Mouse (Mus musculus): ENCODE data around the gene Ndufs7. TPM values are rescaled to one million over a fixed set of nuclear protein-coding genes. Genes with fewer than 3 reads are reported as not detected.

Gene Ndufs7
- polyA plus RNA-seq, 1 experiment, result 314 TPM

DNA sequence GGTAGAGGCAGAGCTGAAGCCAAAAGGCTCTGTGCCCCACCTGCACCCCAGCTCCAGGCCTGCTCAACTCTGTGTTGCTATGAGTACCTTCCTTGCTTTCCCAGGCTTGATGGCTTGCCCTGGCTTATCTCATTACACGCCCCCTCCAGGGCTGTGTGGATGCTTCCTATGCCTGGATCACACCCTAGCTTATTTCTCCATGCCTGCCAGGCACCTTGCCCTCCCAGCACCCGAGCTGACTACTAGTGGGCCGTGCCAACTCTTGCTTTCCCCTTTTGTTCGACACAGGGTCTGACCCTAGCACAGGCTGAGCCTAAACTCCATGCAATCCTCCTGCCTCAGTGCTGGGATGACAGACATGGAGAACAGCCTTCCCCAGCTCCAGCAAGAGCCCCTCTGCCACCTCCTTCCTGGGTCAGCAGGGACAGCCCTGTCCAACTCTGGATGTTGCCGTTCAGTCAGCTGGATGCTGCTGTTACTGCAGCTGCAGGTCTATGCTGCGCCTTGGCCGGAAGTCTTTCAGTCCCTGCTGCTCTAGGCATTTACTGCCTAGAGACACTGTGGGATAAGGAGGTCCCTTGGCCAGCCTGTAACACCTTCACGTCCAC, 48.7 kb downstream of the Ndufs7 start:
- H3K36me3 ChIP-seq (ENCODE audit: control insufficient read depth, insufficient read depth, low read length), result peaks cover 12% of the 10 kb centered on the region
- no peak for DNase-seq (ENCODE audit: low read depth in 1 of 2, low spot score in 2 of 2)
- H3K27ac ChIP-seq (ENCODE audit: insufficient read depth, low read length), result no peak overlapping the region
- H3K4me1 ChIP-seq (ENCODE audit: control insufficient read depth, insufficient read depth, insufficient read length), result peaks cover 4% of the 10 kb centered on the region; the same call in 1 of the 2 replicates
- no peak for TF ChIP-seq CTCF (IDR thresholded peaks at IDR 0.05; ENCODE audit: extremely low read depth, insufficient read depth, insufficient read length, insufficient replicate concordance)
- TF ChIP-seq POLR2A (IDR thresholded peaks at IDR 0.05; ENCODE audit: low read depth, low read length), result no peak
- no peak overlapping the region for H3K4me3 ChIP-seq (ENCODE audit: extremely low read depth, insufficient read depth, insufficient read length)
- 72% methylated on average over 8 of the region's 8 CpGs for WGBS
- peaks cover 7% of the 10 kb centered on the region; the same call in 1 of the 2 replicates for H3K27me3 ChIP-seq (ENCODE audit: control insufficient read depth, insufficient read depth, low read length)

DNA sequence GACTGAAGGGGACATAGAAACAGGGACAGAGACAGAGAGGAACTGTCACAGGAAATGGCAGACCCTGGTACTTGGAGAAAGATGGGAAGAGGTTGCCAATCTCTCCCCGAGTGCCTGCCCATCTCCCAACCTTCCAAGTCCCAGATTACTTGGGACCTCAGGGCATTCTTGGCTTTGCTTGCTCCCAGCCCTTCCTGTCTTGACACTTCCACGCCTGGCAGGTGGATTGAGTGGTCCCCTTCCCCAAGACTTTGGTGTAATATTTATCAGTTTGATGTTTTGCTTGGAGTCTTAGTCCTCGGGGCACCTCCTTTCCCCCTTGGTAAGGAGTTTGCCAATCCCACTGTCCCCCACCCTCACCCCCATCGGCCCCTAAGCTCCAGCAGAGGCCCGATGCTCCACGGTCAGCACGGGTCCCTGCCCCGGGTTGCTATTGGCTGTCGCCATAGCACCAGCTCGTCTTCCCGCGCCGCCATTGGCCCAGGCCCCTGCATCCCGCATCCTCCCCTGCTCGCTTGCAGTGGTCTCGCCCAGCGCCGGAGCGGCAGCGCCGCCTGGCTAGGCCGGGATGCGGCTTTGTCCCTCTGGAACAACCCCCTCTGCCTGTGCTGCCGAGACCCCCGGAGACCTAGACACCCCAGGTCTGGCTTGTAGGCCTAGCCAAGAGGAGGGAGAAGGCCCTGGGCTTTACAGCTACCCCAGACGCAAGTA, 49.8 kb downstream of the Ndufs7 start:
- no peak overlapping the region for H3K27ac ChIP-seq (ENCODE audit: insufficient read depth, low read length)
- no peaks in the 10 kb centered on the region for H3K4me1 ChIP-seq (ENCODE audit: control insufficient read depth, insufficient read depth, insufficient read length)
- no peak for DNase-seq (ENCODE audit: low read depth in 1 of 2, low spot score in 2 of 2)
- H3K27me3 ChIP-seq (ENCODE audit: control insufficient read depth, insufficient read depth, low read length), result peaks cover 7% of the 10 kb centered on the region; the same call in 1 of the 2 replicates
- WGBS, result 18% methylated on average over 23 of the region's 26 CpGs
- no peak overlapping the region for H3K4me3 ChIP-seq (ENCODE audit: extremely low read depth, insufficient read depth, insufficient read length)
- peaks cover 9% of the 10 kb centered on the region for H3K36me3 ChIP-seq (ENCODE audit: control insufficient read depth, insufficient read depth, low read length)
- TF ChIP-seq CTCF (IDR thresholded peaks at IDR 0.05; ENCODE audit: extremely low read depth, insufficient read depth, insufficient read length, insufficient replicate concordance) (no peak), POLR2A (IDR thresholded peaks at IDR 0.05; ENCODE audit: low read depth, low read length) (no peak)

DNA sequence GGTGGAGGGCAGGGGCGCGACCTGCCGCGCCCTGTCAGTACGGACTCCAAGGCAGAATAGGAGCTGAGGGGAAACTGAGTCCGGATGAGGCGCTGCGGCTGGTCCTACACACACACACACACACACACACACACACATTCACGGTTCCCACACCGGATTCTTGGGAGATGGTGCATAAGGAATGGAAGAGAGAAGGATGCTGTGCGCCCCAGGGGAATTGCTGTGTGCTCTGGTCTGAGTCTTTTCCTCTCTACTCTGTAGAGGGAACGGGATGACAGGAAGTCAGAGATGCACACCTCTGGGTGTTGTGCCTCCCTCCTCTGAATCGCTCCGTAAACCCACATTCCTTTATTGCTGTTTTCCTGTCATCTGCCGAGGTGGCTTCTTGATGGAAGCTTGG, 50.4 kb downstream of the Ndufs7 start:
- H3K4me3 ChIP-seq (ENCODE audit: extremely low read depth, insufficient read depth, insufficient read length), result no peak overlapping the region
- peaks cover 5% of the 10 kb centered on the region for H3K36me3 ChIP-seq (ENCODE audit: control insufficient read depth, insufficient read depth, low read length)
- peaks cover 7% of the 10 kb centered on the region; the same call in 1 of the 2 replicates for H3K27me3 ChIP-seq (ENCODE audit: control insufficient read depth, insufficient read depth, low read length)
- H3K27ac ChIP-seq (ENCODE audit: insufficient read depth, low read length), result no peak overlapping the region
- TF ChIP-seq POLR2A (IDR thresholded peaks at IDR 0.05; ENCODE audit: low read depth, low read length) (no peak), CTCF (IDR thresholded peaks at IDR 0.05; ENCODE audit: extremely low read depth, insufficient read depth, insufficient read length, insufficient replicate concordance) (no peak)
- H3K4me1 ChIP-seq (ENCODE audit: control insufficient read depth, insufficient read depth, insufficient read length), result no peaks in the 10 kb centered on the region
- no peak for DNase-seq (ENCODE audit: low read depth in 1 of 2, low spot score in 2 of 2)
- 20% methylated on average over 15 of the region's 15 CpGs for WGBS

DNA sequence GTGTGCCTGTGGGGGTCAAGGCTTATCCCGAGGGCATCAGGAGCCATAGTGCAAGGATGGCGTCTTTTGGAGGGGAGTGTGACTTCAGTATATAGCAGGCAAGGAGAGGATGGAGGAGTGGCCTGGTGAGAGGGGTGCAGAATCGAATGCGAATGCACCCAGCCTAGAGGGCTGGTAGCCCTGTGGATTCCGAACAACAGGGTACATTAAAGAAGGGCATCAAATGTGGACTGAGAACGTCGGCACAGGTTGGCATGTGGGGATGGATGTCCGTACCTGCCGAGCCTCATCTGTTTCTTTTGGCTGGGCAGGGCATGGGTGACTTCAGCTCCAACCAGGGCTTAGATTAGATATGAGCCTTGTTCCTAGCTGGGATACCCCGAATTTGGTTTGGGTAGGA, 50.9 kb downstream of the Ndufs7 start:
- Histone ChIP-seq H3K4me3 (ENCODE audit: extremely low read depth, insufficient read depth, insufficient read length) (no peak overlapping the region), H3K36me3 (ENCODE audit: control insufficient read depth, insufficient read depth, low read length) (no peaks in the 10 kb centered on the region), H3K27me3 (ENCODE audit: control insufficient read depth, insufficient read depth, low read length) (peaks cover 10% of the 10 kb centered on the region), H3K4me1 (ENCODE audit: control insufficient read depth, insufficient read depth, insufficient read length) (no peaks in the 10 kb centered on the region), H3K27ac (ENCODE audit: insufficient read depth, low read length) (no peak overlapping the region)
- TF ChIP-seq POLR2A (IDR thresholded peaks at IDR 0.05; ENCODE audit: low read depth, low read length) (no peak), CTCF (IDR thresholded peaks at IDR 0.05; ENCODE audit: extremely low read depth, insufficient read depth, insufficient read length, insufficient replicate concordance) (no peak)
- DNase-seq (ENCODE audit: low read depth in 1 of 2, low spot score in 2 of 2), result no peak
- 55% methylated on average over 10 of the region's 10 CpGs for WGBS

DNA sequence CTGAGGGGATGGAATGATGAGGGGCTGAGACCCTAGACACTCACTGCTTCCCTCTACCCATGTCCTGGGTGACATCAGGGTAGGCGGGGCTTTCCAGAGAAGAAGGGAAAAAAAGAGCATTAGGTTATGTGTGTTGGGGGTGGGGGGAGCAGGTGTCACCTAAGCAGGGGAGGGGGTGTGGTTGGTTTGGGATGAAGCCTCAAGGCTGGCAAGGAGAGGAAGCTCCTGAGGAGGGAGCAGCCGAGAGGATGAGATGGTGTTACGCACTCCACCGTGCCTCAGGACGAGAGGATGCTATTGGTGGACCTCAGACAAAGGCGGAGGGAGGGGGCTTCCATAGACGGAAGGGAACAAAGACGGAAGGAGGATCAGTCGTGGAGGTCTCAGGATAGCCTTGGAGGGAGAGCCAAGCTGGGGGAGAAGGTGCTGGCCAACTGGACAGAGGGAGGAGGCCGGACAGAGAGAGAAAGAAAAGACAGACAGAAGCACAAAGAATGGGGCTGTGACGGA, 51.8 kb downstream of the Ndufs7 start:
- H3K36me3 ChIP-seq (ENCODE audit: control insufficient read depth, insufficient read depth, low read length), result no peaks in the 10 kb centered on the region
- no peak overlapping the region for H3K4me3 ChIP-seq (ENCODE audit: extremely low read depth, insufficient read depth, insufficient read length)
- WGBS, result 47% methylated on average over 11 of the region's 11 CpGs
- DNase-seq (ENCODE audit: low read depth in 1 of 2, low spot score in 2 of 2), result no peak
- H3K4me1 ChIP-seq (ENCODE audit: control insufficient read depth, insufficient read depth, insufficient read length), result no peaks in the 10 kb centered on the region
- H3K27ac ChIP-seq (ENCODE audit: insufficient read depth, low read length), result no peak overlapping the region
- peaks cover 10% of the 10 kb centered on the region for H3K27me3 ChIP-seq (ENCODE audit: control insufficient read depth, insufficient read depth, low read length)
- TF ChIP-seq CTCF (IDR thresholded peaks at IDR 0.05; ENCODE audit: extremely low read depth, insufficient read depth, insufficient read length, insufficient replicate concordance), result no peak
- no peak for TF ChIP-seq POLR2A (IDR thresholded peaks at IDR 0.05; ENCODE audit: low read depth, low read length)

DNA sequence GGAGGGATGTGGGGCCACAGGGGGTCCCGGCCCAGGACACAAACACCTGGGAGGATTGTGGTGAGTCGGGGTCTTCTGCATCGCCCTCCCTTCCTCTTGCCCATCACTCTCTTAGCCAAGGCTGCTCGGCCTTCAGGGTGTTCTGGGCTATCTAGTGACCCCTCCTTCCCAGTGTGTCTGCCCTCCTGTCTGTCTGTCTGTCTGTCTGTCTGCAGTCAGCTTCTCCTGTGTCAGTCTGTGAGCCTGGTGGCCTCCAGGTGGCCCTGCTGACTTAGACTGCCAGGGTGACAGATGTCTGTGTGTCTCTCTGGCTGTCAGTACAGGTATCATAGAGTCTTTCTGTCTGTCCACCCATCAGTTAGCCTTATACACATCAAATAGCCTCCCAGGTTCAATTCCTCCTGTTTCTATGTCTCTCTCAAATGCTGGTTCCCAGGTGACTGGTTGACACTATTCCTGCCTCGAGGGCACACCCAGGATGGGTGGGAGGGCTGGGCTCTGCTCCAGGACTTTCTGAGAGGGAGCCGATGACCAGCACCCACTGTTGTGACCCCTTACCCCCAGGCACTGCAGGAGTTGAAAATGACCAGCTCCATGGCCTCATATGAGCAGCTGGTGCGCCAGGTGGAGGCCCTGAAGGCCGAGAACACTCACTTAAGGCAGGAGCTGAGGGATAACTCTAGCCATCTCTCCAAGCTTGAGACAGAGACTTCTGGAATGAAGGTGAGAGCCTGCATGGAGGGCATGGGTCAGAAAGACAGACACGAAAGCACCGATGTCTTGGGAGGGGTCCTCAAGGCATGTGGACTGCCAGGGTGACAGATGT, 52.5 kb downstream of the Ndufs7 start:
- peaks cover 10% of the 10 kb centered on the region for H3K27me3 ChIP-seq (ENCODE audit: control insufficient read depth, insufficient read depth, low read length)
- H3K36me3 ChIP-seq (ENCODE audit: control insufficient read depth, insufficient read depth, low read length), result no peaks in the 10 kb centered on the region
- H3K4me3 ChIP-seq (ENCODE audit: extremely low read depth, insufficient read depth, insufficient read length), result no peak overlapping the region
- no peaks in the 10 kb centered on the region for H3K4me1 ChIP-seq (ENCODE audit: control insufficient read depth, insufficient read depth, insufficient read length)
- no peak overlapping the region for H3K27ac ChIP-seq (ENCODE audit: insufficient read depth, low read length)
- WGBS, result 84% methylated on average over 10 of the region's 10 CpGs
- DNase-seq (ENCODE audit: low read depth in 1 of 2, low spot score in 2 of 2), result no peak
- no peak for TF ChIP-seq POLR2A (IDR thresholded peaks at IDR 0.05; ENCODE audit: low read depth, low read length)
- TF ChIP-seq CTCF (IDR thresholded peaks at IDR 0.05; ENCODE audit: extremely low read depth, insufficient read depth, insufficient read length, insufficient replicate concordance), result no peak

Measured in spleen, adult 2 months (tissue).